Mouse (Mus musculus): ENCODE data around the gene Nrxn1.

- TF ChIP-seq CTCF (IDR thresholded peaks at IDR 0.05; ENCODE audit: low read depth, low read length) (no peak), POLR2A (IDR thresholded peaks at IDR 0.05; ENCODE audit: extremely low read depth, insufficient read depth, low read length) (no peak)
These were observed 639.6 kb downstream of the Nrxn1 start for GRCm38 (mm10) chr17:90453280-90453679.
